Mouse (Mus musculus) limb, embryonic 15.5 days (tissue): Measurements from ENCODE around the gene Dao. TPM values are rescaled to one million over a fixed set of nuclear protein-coding genes. Genes with fewer than 3 reads are reported as not detected.

Experiments used
- polyA plus RNA-seq: library from polyadenylated mRNA; unstranded; fragments of >200 nt; fragmentation: Nextera tagmentation; extraction: Ambion mirVana; gene quantifications from 2 replicates; pipeline ENCODE4 v1.2.1, GENCODE M21; 2015

Gene Dao
- polyA plus RNA-seq, 1 experiment from 2014 or later: not detected

Other genes with a start within 250 kb of the Dao start
- gene Sart3, start 231.2 kb upstream of the Dao start, polyA plus RNA-seq: 38.4 and 45.9 TPM in 2 replicates
- 91.0 and 99.0 TPM in 2 replicates for gene Iscu, start 231.0 kb upstream of the Dao start, polyA plus RNA-seq
- gene Tmem119, start 203.2 kb upstream of the Dao start, polyA plus RNA-seq: 202 and 204 TPM in 2 replicates
- 5.5 and 8.3 TPM in 2 replicates for gene Selplg, start 171.1 kb upstream of the Dao start, polyA plus RNA-seq
- 98.4 and 105 TPM in 2 replicates for gene Coro1c, start 94.9 kb upstream of the Dao start, polyA plus RNA-seq
- gene Ssh1, start 9.8 kb upstream of the Dao start, polyA plus RNA-seq: 10.3 and 13.2 TPM in 2 replicates
- 11.8 and 11.9 TPM in 2 replicates for gene Usp30, start 61.8 kb downstream of the Dao start, polyA plus RNA-seq
- gene Svop, start 87.9 kb downstream of the Dao start, polyA plus RNA-seq: 0.12 and 0.24 TPM in 2 replicates
- 10.0 and 10.4 TPM in 2 replicates for gene Alkbh2, start 124.5 kb downstream of the Dao start, polyA plus RNA-seq
- 35.3 and 38.3 TPM in 2 replicates for gene Ung, start 126.7 kb downstream of the Dao start, polyA plus RNA-seq
- gene Acacb, start 142.8 kb downstream of the Dao start, polyA plus RNA-seq: 1.7 and 2.5 TPM in 2 replicates